Mouse (Mus musculus): ENCODE measurements around the gene Reg3b. TPM values are rescaled to one million over a fixed set of nuclear protein-coding genes. Genes with fewer than 3 reads are reported as not detected.
"Not testable (repeated sequence)": the region's sequence is repeated elsewhere in the genome, so short reads cannot be mapped to it uniquely, and the experiment has no call there.

The Reg3b gene
- total RNA-seq (2017) = not detected in 2 replicates

- ATAC-seq (replicated peaks in 1 of 2; ENCODE audit: insufficient read depth in 1 of 2, low FRiP score in 2 of 2, low TSS enrichment in 1 of 2, low read depth in 1 of 2, poor library complexity in 2 of 2, severe bottlenecking in 2 of 2) = no peak
These were observed at the start of gene Reg3b for GRCm38 (mm10) chr6:78370357-78370756. Reg3b (plus strand) TSS chr6:78370657.

DNA sequence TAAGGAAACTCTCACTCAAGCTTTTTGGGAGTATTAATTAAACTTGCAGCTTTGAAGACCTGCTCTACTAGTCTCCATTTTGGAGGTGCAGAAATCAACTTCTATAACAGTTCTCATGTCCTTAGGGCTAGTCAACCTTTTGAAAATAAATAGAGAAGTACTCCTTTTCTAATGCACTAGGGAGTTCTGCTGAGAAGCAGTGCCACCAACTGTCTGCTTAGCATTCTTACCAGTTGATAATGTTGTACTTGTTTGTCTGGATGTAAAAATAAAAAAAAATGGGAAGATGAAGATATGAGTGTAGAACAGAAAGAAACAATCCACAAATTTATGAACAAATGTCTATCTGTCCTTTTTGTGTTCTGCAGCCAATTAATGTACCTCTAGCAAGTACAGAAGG, 42.7 kb upstream of the Reg3b start:
- ATAC-seq (replicated peaks in 1 of 2; ENCODE audit: insufficient read depth in 1 of 2, low FRiP score in 2 of 2, low TSS enrichment in 1 of 2, low read depth in 1 of 2, poor library complexity in 2 of 2, severe bottlenecking in 2 of 2) = no peak

- no peak for ATAC-seq (replicated peaks in 1 of 2; ENCODE audit: insufficient read depth in 1 of 2, low FRiP score in 2 of 2, low TSS enrichment in 1 of 2, low read depth in 1 of 2, poor library complexity in 2 of 2, severe bottlenecking in 2 of 2)
These were observed 41.3 kb upstream of the Reg3b start for GRCm38 (mm10) chr6:78329166-78329565.

DNA sequence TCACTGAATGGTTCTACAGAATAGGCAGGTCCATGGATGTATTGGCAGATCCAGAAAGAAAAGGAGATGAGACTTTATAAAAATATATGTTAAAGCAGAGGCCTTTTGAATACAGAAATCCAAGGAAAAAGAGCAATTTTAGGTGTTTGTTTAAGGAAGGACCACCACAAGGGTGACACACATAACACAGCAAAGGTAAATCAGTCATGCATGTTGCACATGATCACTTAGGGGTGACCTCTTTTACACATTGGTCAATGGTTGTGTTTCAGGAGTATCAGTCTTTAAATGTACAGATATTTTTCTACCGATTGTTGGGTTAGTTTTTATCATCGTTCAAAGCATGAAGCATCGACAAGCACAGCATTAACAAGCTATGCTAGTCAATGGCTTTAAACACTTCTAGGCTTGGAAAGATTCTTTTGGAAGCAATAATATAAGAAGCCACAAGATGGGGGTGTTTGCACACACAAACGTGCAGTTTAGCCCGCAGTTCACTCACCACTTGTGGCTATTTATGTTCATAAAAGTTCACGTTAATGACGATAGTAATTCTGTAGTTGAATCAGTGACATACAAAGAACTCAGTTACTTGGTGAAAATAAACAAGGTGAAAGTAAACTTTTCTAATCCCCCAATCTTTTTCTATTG, 38.4 kb upstream of the Reg3b start:
- no peak for ATAC-seq (replicated peaks in 1 of 2; ENCODE audit: insufficient read depth in 1 of 2, low FRiP score in 2 of 2, low TSS enrichment in 1 of 2, low read depth in 1 of 2, poor library complexity in 2 of 2, severe bottlenecking in 2 of 2)

DNA sequence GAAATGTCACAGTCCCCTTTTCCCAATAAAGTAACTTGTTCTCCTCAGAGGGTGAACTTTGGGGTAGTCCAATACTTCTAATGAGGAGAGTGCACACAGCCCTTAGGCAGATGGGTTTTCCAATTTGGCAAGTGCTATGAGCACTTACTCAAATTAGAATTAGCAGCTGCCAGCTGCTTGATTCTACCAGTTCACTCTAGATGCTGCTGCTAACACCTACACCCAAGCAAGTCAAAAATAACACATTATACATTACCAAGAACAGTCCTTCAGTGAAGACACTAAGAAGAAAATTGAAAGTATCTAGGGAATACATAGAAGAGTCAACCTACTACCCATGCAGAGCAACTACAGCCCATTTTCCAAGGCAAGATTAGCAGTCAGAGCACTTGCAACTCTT, 30.2 kb upstream of the Reg3b start:
- no peak for ATAC-seq (replicated peaks in 1 of 2; ENCODE audit: insufficient read depth in 1 of 2, low FRiP score in 2 of 2, low TSS enrichment in 1 of 2, low read depth in 1 of 2, poor library complexity in 2 of 2, severe bottlenecking in 2 of 2)

GRCm38 (mm10) chr6:78341689-78342088, 28.8 kb upstream of the Reg3b start:
- ATAC-seq (replicated peaks in 1 of 2; ENCODE audit: insufficient read depth in 1 of 2, low FRiP score in 2 of 2, low TSS enrichment in 1 of 2, low read depth in 1 of 2, poor library complexity in 2 of 2, severe bottlenecking in 2 of 2) = no peak

DNA sequence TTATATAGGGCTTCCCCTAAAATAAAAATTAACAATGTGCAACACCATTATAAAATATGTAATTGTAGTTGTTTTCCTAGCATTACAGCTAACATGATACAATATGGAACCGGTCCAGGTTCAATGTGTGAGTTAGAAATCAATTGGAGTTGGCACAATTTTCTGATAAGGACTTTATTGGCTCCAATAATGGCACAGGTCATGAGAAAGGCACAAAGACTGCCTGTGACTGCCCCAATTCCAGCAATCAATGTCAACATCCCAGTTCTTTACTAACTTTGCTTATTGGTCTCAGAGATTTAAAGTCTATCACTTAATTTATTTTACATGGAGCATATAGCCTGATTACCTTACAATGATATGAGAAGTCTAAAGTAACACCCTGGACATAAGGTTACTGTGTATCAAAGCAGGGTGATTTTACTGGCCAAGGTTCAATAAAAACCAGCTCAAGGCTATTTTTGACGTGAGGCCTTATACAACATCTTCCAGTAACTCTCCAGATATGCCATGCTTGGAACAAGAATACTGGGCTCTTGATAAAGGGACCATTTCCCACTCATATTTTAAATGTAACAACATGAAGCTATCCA, 8.4 kb upstream of the Reg3b start:
- ATAC-seq (replicated peaks in 1 of 2; ENCODE audit: insufficient read depth in 1 of 2, low FRiP score in 2 of 2, low TSS enrichment in 1 of 2, low read depth in 1 of 2, poor library complexity in 2 of 2, severe bottlenecking in 2 of 2) = no peak

GRCm38 (mm10) chr6:78378765-78379164, 8.3 kb downstream of the Reg3b start, which contains the start of gene Reg3d:
Reg3d (minus strand) TSS chr6:78378865.
- no peak for ATAC-seq (replicated peaks in 1 of 2; ENCODE audit: insufficient read depth in 1 of 2, low FRiP score in 2 of 2, low TSS enrichment in 1 of 2, low read depth in 1 of 2, poor library complexity in 2 of 2, severe bottlenecking in 2 of 2)

DNA sequence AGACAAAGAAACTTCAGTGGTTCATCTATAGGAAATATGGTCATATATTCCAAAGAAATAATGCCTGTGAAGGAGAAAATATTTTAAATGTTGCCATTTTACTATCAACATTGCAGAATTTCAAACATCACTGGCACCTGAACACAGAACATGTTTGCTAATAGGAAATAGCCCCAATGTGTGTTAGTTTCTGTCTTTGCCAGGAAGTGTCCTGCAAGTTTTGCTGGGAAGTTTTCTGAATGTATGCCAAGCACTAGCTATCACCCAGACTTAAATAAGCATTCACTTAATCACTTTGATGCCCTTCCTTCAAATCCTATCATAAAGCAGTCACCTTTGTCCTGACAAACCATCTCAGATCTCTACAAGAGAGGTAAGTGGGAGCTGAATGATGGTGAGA, 10.0 kb downstream of the Reg3b start, which contains the start of gene Reg3a:
Gene Reg3a (plus strand): TSS at position 301 of the 400 bp plus-strand sequence.
- no peak for ATAC-seq (replicated peaks in 1 of 2; ENCODE audit: insufficient read depth in 1 of 2, low FRiP score in 2 of 2, low TSS enrichment in 1 of 2, low read depth in 1 of 2, poor library complexity in 2 of 2, severe bottlenecking in 2 of 2)

DNA sequence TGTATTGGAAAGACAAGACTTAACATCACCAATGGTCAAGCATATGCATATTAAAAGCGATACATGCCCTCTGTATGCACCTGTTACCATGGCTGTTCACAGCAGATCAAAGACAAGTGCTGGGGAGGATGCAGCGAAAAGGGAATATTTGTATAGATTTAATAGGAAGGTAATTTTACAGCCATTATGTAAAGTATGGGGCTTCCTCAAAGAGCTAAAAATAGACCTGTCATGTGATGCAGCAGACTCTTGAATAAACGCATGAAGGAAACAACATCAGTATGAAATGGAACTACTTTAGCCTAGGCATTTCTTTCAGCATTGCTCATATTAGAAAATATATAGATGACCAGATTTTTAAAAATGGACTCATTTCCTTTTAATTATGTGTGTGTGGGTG, 15.2 kb downstream of the Reg3b start:
- no peak for ATAC-seq (replicated peaks in 1 of 2; ENCODE audit: insufficient read depth in 1 of 2, low FRiP score in 2 of 2, low TSS enrichment in 1 of 2, low read depth in 1 of 2, poor library complexity in 2 of 2, severe bottlenecking in 2 of 2)

DNA sequence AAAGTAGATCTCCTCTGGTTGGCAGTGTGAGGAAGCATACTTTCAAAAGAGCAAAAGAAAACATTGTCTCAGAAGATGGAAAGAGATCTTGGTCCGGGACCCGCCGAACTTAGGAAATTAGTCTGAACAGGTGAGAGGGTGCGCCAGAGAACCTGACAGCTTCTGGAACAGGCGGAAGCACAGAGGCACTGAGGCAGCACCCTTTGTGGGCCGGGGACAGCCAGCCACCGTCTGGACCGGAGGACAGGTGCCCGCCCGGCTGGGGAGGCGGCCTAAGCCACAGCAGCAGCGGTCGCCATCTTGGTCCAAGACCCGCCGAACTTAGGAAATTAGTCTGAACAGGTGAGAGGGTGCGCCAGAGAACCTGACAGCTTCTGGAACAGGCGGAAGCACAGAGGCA, 24.9 kb downstream of the Reg3b start, which contains the start of gene Reg2:
Gene Reg2 (plus strand): TSS at position 301 of the 400 bp plus-strand sequence.
- not testable (repeated sequence) for ATAC-seq (replicated peaks in 1 of 2; ENCODE audit: insufficient read depth in 1 of 2, low FRiP score in 2 of 2, low TSS enrichment in 1 of 2, low read depth in 1 of 2, poor library complexity in 2 of 2, severe bottlenecking in 2 of 2)

DNA sequence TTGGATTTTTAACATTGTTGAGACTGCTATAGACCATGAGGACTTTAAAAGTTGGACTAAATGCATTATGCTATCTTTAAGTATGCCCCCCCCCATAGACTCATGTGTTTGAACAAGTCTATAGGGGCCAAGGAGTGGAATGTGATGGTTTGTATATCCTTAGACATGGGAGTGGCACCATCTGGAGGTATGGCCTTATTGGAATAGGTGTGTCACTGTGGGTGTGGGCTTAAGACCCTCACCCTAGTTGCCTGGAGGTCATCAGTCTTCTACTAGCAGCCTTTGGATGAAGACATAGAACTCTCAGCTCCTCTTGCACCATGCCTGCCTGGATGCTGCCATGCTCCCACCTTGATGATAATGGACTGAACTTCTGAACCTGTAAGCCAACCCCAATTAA, 52.0 kb downstream of the Reg3b start, which contains the start of gene Reg1:
Gene Reg1 (plus strand): TSS at position 301 of the 400 bp plus-strand sequence.
- ATAC-seq (replicated peaks in 1 of 2; ENCODE audit: insufficient read depth in 1 of 2, low FRiP score in 2 of 2, low TSS enrichment in 1 of 2, low read depth in 1 of 2, poor library complexity in 2 of 2, severe bottlenecking in 2 of 2) = not testable (repeated sequence)

Other genes starting within 250 kb of the Reg3b start
- gene Reg3d, start 8.2 kb downstream of the Reg3b start, total RNA-seq (2017) = not detected in 2 replicates
- gene Reg3a, start 10.1 kb downstream of the Reg3b start, total RNA-seq (2017) = not detected in 2 replicates
- gene Reg2, start 25.0 kb downstream of the Reg3b start, total RNA-seq (2017) = not detected in 2 replicates
- gene Reg1, start 52.1 kb downstream of the Reg3b start, total RNA-seq (2017) = not detected in 2 replicates
- not detected in 2 replicates for gene Reg3g, start 98.2 kb downstream of the Reg3b start, total RNA-seq (2017)

Data from hematopoietic stem cell, adult 5-6 weeks (primary cell).